In genomic region chr12:103164101-103165030, GRCm38 (mm10) we compare ENCODE assay signal across 14 mouse cellular contexts.
DNase-seq lines count a peak whose midpoint lies in the region; ATAC-seq and TF ChIP-seq lines count a peak whose summit lies in the region.
"Had no signal": no experiment of that assay in that cellular context is flagged by ENCODE, and none has a peak within 500 bp of the region (broad histone marks: within the 10 kb centered on the region; RNA-seq: fewer than 3 reads in every experiment).

No protein-coding gene starts in this region.

- H3K4me2 ChIP-seq in hindbrain, embryonic 12.5 days (replicated peaks): no peak overlapping the region
- no peak overlapping the region for H3K4me2 ChIP-seq in midbrain, embryonic 14.5 days (ENCODE audit: low read length)
- H3K4me2 ChIP-seq: heart, embryonic 13.5 days; limb, embryonic 12.5 days; neural tube, embryonic 12.5 days had no signal

- intact Hi-C loops in gastrocnemius, postnatal 14 days (cut with DNase I; ENCODE audit: low total_unique reads): no loop called here

- no peak overlapping the region for H3K9ac ChIP-seq in hindbrain, embryonic 12.5 days
- no peak overlapping the region for H3K9ac ChIP-seq in midbrain, embryonic 14.5 days (replicated peaks; ENCODE audit: low read length)
- H3K9ac ChIP-seq: heart, embryonic 13.5 days; limb, embryonic 12.5 days; neural tube, embryonic 12.5 days had no signal

- peak; percentile 86 for DNase-seq in brain, embryonic 14.5 days (ENCODE audit: low read depth)
- peak; percentile 49 for DNase-seq in embryo, embryonic 11 days
- DNase-seq in midbrain, embryonic 14.5 days: peak; percentile 82
- DNase-seq in gastrocnemius, postnatal 14 days: no peak
- no peak for DNase-seq in adrenal gland, adult (ENCODE audit: inconsistent age in 2 of 2, low spot score in 1 of 2)
- DNase-seq in kidney, postnatal 14 days: no peak
- DNase-seq: cerebellum, adult 11 months; gastrocnemius, postnatal 36 days; lung, postnatal 14 days; right cerebral cortex, postnatal 4 days had no signal

- TF ChIP-seq POLR2A in brain, embryonic 14.5 days (IDR thresholded peaks at IDR 0.05; ENCODE audit: borderline replicate concordance, extremely low read depth, insufficient read depth, insufficient read length, poor library complexity, severe bottlenecking): no peak

- H3K4me1 ChIP-seq in hindbrain, embryonic 12.5 days: peaks cover 11% of the 10 kb centered on the region
- peaks cover 17% of the 10 kb centered on the region for H3K4me1 ChIP-seq in midbrain, embryonic 14.5 days (ENCODE audit: control insufficient read depth, insufficient read depth, low read length)
- H3K4me1 ChIP-seq: heart, embryonic 13.5 days; neural tube, embryonic 12.5 days had no signal

- H3K4me3 ChIP-seq in hindbrain, embryonic 12.5 days: no peak overlapping the region
- no peak overlapping the region for H3K4me3 ChIP-seq in midbrain, embryonic 14.5 days (replicated peaks; ENCODE audit: low read depth, low read length)
- H3K4me3 ChIP-seq: heart, embryonic 13.5 days; limb, embryonic 12.5 days; neural tube, embryonic 12.5 days had no signal

- H3K27ac ChIP-seq in hindbrain, embryonic 12.5 days: 0 out of 2 replicates have a peak overlapping the region, but pooled peaks have one; percentile 7
- peak overlapping the region; percentile 63 for H3K27ac ChIP-seq in midbrain, embryonic 14.5 days (replicated peaks; ENCODE audit: low read depth, low read length)
- H3K27ac ChIP-seq: heart, embryonic 13.5 days; limb, embryonic 12.5 days; neural tube, embryonic 12.5 days had no signal

- TF ChIP-seq CTCF in brain, embryonic 14.5 days (IDR thresholded peaks at IDR 0.05; ENCODE audit: borderline replicate concordance, extremely low read depth, insufficient read depth, insufficient read length): no peak

- no peaks in the 10 kb centered on the region for H3K9me3 ChIP-seq in hindbrain, embryonic 12.5 days (replicated peaks)
- H3K9me3 ChIP-seq in midbrain, embryonic 14.5 days (ENCODE audit: control insufficient read depth, low read length): no peaks in the 10 kb centered on the region
- H3K9me3 ChIP-seq: heart, embryonic 13.5 days; limb, embryonic 12.5 days; neural tube, embryonic 12.5 days had no signal

- H3K36me3 ChIP-seq in hindbrain, embryonic 12.5 days: peaks cover 27% of the 10 kb centered on the region
- peaks cover 26% of the 10 kb centered on the region for H3K36me3 ChIP-seq in midbrain, embryonic 14.5 days (ENCODE audit: control insufficient read depth, insufficient read depth, low read length)
- H3K36me3 ChIP-seq: heart, embryonic 13.5 days; limb, embryonic 12.5 days had no signal

- no peaks in the 10 kb centered on the region for H3K27me3 ChIP-seq in hindbrain, embryonic 12.5 days
- no peaks in the 10 kb centered on the region for H3K27me3 ChIP-seq in midbrain, embryonic 14.5 days (ENCODE audit: control insufficient read depth, insufficient read depth, low read length)
- H3K27me3 ChIP-seq: neural tube, embryonic 12.5 days had no signal

- peak; percentile 66 for ATAC-seq in hindbrain, embryonic 12.5 days (ENCODE audit: low FRiP score)
- ATAC-seq in midbrain, embryonic 14.5 days (ENCODE audit: low FRiP score, low TSS enrichment): peak; percentile 87

- WGBS in hindbrain, embryonic 12.5 days: 28% methylated on average over 14 of the region's 14 CpGs
- WGBS in midbrain, embryonic 14.5 days: 8% methylated on average over 14 of the region's 14 CpGs

Comparison
In these comparisons a context has a peak if more than half of its experiments do, and no peak if none do; other contexts are left out.
1. DNase-seq: peak in brain, embryonic 14.5 days (single experiment), embryo, embryonic 11 days (single experiment) and midbrain, embryonic 14.5 days (single experiment); none in gastrocnemius, postnatal 14 days (single experiment), adrenal gland, adult (0 of 2) and kidney, postnatal 14 days (single experiment).